Mouse (Mus musculus) adrenal gland, adult (tissue): Measurements from ENCODE around the gene Samd4b.

Experiments used
- DNase-seq, 2 experiments: peaks; one replicate each; pipeline ENCODE4 v3.0.0; 2022 to 2023; ENCODE audit warnings: low spot score in 1 of 2; ENCODE audit not compliant: inconsistent age in 2 of 2

Gene Samd4b

GRCm38 (mm10) chr7:28367663-28368275 lies 230.2 kb downstream of the Samd4b start:
- DNase-seq, result no peak

GRCm38 (mm10) chr7:28362441-28363060 lies 235.4 kb downstream of the Samd4b start:
- no peak for DNase-seq

GRCm38 (mm10) chr7:28361647-28362341 lies 236.2 kb downstream of the Samd4b start:
- DNase-seq, result no peak

DNA sequence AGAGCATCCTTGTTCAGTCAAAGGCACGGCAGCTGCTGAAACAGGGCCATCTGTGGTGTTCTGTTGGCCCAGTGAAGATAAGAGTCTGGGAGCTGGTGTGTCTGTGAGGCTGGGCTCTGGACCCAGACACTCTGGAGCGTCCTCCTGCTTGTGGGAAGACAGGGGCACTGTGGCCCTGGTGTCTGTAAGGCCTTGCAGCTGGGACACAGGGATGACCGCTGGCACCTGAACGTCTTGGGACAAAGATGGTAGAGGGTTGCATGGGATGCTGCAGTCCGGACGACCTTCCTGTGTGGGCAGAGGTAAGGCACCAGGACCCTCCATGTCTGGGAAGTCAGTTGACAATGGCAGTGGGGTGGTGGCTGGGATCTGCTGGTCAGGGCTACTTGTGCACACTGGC lies 237.7 kb downstream of the Samd4b start:
- DNase-seq, result no peak

DNA sequence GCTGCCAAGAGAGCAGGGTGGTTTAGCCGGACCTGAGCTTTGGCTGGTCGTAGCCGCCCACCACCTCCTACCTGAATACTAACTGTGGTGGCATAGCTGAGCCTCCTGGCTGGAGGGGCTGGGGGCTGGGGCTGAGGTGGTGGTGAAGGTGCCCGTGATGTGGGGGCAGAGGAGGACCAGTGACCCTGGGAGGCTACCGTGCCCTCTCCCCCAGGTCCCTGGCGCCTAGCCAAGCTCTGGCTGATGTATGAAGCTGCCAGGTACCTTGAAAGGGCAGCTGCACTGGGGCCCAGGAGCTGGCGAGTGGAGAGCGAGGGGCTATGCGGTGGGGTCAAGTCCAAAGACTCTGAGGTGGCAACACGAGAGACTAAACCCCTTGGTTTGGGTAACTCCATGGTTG lies 238.1 kb downstream of the Samd4b start:
- DNase-seq, result no peak

DNA sequence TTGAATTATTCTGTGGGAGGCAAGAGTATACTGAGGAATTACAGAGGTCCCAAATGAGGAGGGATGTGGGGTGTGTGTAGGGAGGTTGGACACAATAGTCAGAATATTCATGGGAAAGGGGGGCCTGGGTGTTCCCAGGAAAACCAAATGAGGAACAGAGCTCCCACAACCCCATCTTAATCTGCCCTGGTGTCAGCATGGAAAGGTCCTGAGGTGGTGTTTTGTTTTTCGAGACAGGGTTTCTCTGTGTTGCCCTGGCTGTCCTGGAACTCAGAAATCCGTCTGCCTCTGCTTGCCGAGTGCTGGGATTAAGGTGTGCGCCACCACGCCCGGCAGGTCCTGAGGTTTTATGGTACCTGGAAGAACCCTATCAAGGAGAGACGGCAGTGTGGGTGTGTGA lies 239.5 kb downstream of the Samd4b start:
- no peak for DNase-seq

DNA sequence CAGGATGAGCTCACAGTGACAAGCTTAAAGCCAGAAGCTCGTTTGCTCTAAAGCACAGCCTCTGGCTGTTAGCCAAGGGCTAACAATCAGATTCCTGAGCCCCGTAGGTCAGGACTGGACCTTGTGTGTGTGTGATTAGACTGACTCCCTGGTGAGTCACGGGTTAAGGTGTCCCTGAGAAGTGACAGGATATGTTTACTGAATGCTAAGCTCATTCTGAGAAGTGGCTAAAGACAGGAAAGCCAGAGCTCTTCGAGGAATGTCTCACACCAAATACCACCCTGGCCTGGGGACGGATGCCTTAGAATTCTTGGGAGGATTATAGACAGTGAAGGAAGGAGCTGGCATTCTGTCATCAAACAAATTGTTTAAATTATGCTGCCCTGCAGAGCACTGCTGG lies 240.0 kb downstream of the Samd4b start:
- DNase-seq, result peak; percentile 63 to 83

- peak; percentile 52 to 64 for DNase-seq
Measured at GRCm38 (mm10) chr7:28356981-28357380, 241.0 kb downstream of the Samd4b start.

DNA sequence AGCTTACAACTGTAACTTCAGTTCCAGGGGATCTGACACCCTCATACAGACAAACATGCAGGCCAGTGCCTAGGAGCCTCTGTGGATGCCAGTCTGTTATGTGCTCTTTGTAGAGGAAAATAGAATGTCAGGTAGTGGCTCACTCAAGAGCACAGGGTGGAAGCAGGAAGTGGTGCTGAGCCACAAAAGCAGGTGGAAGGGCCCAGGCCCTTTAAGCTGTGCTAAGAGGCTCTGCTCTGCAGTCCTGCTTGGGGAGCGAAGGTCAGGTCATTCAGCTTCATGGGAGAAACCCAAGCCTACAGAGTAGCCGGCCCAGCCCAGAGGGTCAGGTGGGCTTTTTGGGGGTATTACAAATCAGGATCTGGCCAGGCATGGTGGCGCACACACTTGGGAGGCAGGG lies 242.7 kb downstream of the Samd4b start:
- DNase-seq, result no peak

DNA sequence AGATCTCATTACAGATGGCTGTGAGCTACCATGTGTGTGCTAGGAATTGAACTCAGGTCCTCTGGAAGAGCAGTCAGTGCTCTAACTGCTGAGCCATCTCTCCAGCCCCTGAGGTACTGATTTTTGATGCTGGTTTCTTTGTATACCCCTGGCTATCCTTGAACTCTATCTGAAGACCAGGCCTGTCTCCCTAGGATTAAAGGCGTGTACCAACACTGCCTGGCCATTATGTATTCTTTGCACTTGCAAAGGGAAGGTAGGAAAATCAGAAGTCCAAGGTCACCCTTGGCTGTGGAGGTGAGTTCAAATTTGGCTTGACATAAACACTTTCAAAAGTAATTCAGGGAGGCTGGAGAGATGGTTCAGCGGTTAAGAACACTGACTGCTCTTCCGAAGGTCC lies 243.3 kb downstream of the Samd4b start:
- no peak for DNase-seq

GRCm38 (mm10) chr7:28354113-28354581 lies 243.8 kb downstream of the Samd4b start:
- DNase-seq, result no peak

- DNase-seq, result no peak
Measured at GRCm38 (mm10) chr7:28353267-28353666, 244.7 kb downstream of the Samd4b start.

GRCm38 (mm10) chr7:28351676-28352191 lies 246.2 kb downstream of the Samd4b start:
- no peak for DNase-seq

DNA sequence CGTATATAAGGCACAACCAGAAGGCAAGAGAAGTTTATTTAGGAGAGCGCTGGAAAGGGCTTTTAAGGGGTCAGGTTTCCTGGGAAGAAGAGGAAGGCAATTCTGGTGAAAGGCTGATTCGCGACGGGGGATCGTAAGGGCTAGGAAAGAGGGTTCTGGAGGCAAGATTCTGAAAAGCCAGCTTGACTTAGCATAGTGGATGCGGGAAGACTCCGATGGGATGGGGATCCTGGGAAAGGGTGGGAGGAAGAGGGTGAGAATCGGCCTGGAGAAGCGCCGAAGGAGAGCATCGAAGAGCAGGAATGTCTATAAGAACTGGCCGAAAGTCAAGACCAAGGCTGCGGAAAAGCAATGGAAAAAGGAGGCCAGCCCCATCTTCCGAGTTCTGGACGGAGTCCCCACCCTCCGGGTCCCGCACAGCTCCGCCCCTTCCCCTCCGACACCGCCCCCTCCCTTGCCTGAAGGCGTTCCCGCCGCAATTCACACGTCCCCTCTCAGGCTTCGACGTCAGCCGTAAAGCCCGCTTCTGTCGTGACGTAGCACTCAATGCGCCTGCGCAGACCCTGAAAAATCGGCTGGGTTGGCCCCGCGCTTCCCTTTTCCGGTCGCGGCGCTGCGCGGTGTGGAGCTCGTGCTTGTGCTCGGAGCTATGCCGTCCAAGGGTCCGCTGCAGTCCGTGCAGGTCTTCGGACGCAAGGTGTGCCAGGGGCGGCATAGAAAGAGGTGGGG lies 247.6 kb downstream of the Samd4b start, which contains the start of gene Rps16:
Rps16 (plus strand) TSS at position 498 of the 729 bp plus-strand sequence.
- peak; percentile 98 to 99 for DNase-seq
